Mouse (Mus musculus) gastrocnemius, postnatal 10 days (tissue): ENCODE measurements at regions not wholly inside any gene's neighbourhood (a gene's known extent, or its start where the extent isn't known, plus 50 kb on each side); places are given as distances from the start of the nearest gene placed in this dataset.

Source experiments
- DNase-seq: peaks from one replicate; pipeline ENCODE4 v3.0.0; 2021; ENCODE audit warnings: mixed read lengths

GRCm38 (mm10) chr1:119119863-119120569 lies 66.6 kb upstream of the Gli2 start:
- DNase-seq: no peak

DNA sequence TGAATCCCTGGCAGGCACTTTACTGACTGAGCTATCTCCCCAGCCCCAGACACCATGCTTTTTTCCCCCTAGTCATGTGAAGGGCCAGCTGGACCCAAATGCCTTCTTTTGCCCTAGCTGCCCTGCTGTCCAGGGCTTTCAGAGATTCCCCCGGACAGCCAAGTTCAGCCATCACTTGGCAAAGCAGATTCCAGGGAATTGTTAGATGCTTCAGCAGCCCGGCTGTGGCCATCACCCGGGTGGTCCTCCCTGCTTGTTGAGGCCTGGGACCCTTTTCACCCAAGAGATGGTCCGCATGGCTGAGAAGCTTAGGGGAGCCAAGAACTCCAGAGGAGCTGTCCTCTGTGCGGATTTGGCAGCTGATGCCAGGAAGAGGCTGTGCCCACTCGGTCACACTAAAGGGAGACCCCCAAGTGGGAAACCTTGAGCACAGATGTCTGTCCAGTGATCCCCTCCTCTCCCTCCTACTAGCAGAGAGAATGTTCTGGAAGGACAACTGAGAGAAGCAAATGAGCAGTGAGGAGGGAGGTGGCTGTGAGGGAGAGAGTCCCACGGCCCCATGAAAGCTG lies 61.8 kb upstream of the Gli2 start:
- DNase-seq: no peak

GRCm38 (mm10) chr1:119108578-119108977 lies 55.2 kb upstream of the Gli2 start:
- DNase-seq: no peak

- DNase-seq: no peak
These were observed 53.0 kb upstream of the Gli2 start for GRCm38 (mm10) chr1:119106246-119106975.
